Mouse (Mus musculus) limb, embryonic 14.5 days (tissue): Measurements from ENCODE around the gene Grm5. TPM values are rescaled to one million over a fixed set of nuclear protein-coding genes. Genes with fewer than 3 reads are reported as not detected.

ENCODE experiments used
- ATAC-seq: fragments of 200-750 bp; cut with Nextera tagmentation; 2 replicates; pipeline ENCODE4 v1.8.0; 2017; ENCODE audit warnings: low read depth, moderate number of reproducible peaks, moderate TSS enrichment; ENCODE audit not compliant: low FRiP score
- DNase-seq: peaks from one replicate; pipeline ENCODE4 v3.0.0-alpha.2; 2015; ENCODE audit warnings: low spot score
- H3K27ac ChIP-seq: fragments of 300-500 bp; sonication (generic); replicated peaks from 2 replicates; pipeline ENCODE4 v1.5.1; 2014; ENCODE audit warnings: low read depth, mild to moderate bottlenecking, low read length, moderate library complexity, mixed read lengths
- H3K27me3 ChIP-seq: fragments of 300-500 bp; sonication (generic); 2 replicates; pipeline ENCODE4 v1.6.1; 2014; ENCODE audit warnings: low read length, mixed read lengths; ENCODE audit not compliant: control insufficient read depth, insufficient read depth
- H3K36me3 ChIP-seq: fragments of 300-500 bp; sonication (generic); 2 replicates; pipeline ENCODE4 v1.6.1; 2014; ENCODE audit warnings: mild to moderate bottlenecking, low read length, moderate library complexity, mixed read lengths; ENCODE audit not compliant: control insufficient read depth, insufficient read depth
- H3K4me1 ChIP-seq: fragments of 300-500 bp; sonication (generic); 2 replicates; pipeline ENCODE4 v1.6.1; 2014; ENCODE audit warnings: antibody characterized with exemption, low read length, mixed read lengths; ENCODE audit not compliant: control insufficient read depth, insufficient read depth
- H3K4me2 ChIP-seq: fragments of 300-500 bp; sonication (generic); replicated peaks from 2 replicates; pipeline ENCODE4 v1.6.1; 2014; ENCODE audit warnings: low read depth, mild to moderate bottlenecking, low read length, moderate library complexity; ENCODE audit not compliant: severe bottlenecking
- H3K4me3 ChIP-seq: fragments of 300-500 bp; sonication (generic); replicated peaks from 2 replicates; pipeline ENCODE4 v1.5.1; 2014; ENCODE audit warnings: low read length
- H3K9ac ChIP-seq: fragments of 300-500 bp; sonication (generic); 2 replicates; pipeline ENCODE4 v1.6.1; 2014; ENCODE audit warnings: mild to moderate bottlenecking, low read depth, low read length, moderate library complexity; ENCODE audit not compliant: severe bottlenecking
- H3K9me3 ChIP-seq: fragments of 300-500 bp; sonication (generic); 2 replicates; pipeline ENCODE4 v1.6.1; 2016; ENCODE audit warnings: low read length; ENCODE audit not compliant: control insufficient read depth
- POLR2A ChIP-seq: fragments of 200-500 bp; IDR thresholded peaks from 2 replicates; pipeline ENCODE4 v1.8.0; 2012; ENCODE audit warnings: inconsistent platforms, mild to moderate bottlenecking, moderate library complexity, borderline replicate concordance; ENCODE audit not compliant: insufficient read depth, insufficient read length; ENCODE audit errors: extremely low read depth
- WGBS: fragments of 180-500 bp; shearing (Covaris S2); extraction: QIAGEN DNeasy Blood & Tissue Kit; methylation state at CpG from one replicate; pipeline ENCODE4 v1.1.7; 2014; 5-methylcytosine and 5-hydroxymethylcytosine counted together
- polyA plus RNA-seq, 2 experiments: library from polyadenylated mRNA; depleted of rRNA in 1 of 2; stranded (reverse) in 1 of 2; unstranded in 1 of 2; fragments of >200 nt; fragmentation: Nextera tagmentation in 1 of 2; extraction: Ambion mirVana in 1 of 2; gene quantifications; 2 replicates each; pipeline versions ENCODE4 v1.2.1 to v1.2.3; 2012 to 2014

Grm5 gene
- polyA plus RNA-seq, 2 experiments: 0.01 TPM; not detected in 1

- Histone ChIP-seq H3K9me3 (no peaks in the 10 kb centered on the region), H3K27me3 (peaks cover 7% of the 10 kb centered on the region), H3K9ac (no peak overlapping the region), H3K4me3 (no peak overlapping the region), H3K36me3 (no peaks in the 10 kb centered on the region), H3K27ac (no peak overlapping the region), H3K4me1 (no peaks in the 10 kb centered on the region), H3K4me2 (no peak overlapping the region)
- no peak for TF ChIP-seq POLR2A
- ATAC-seq (no peak), DNase-seq (no peak)
- 20% methylated on average over 10 of the region's 10 CpGs for WGBS
Observed at GRCm38 (mm10) chr7:87586271-87586937, 2.4 kb downstream of the Grm5 start.

- TF ChIP-seq POLR2A: no peak
- no peaks in the 10 kb centered on the region for H3K36me3 ChIP-seq
- peak; percentile 50 for DNase-seq
- H3K4me2 ChIP-seq: no peak overlapping the region
- H3K27ac ChIP-seq: no peak overlapping the region
- no peak for ATAC-seq
- no peak overlapping the region for H3K4me3 ChIP-seq
- no peaks in the 10 kb centered on the region for H3K4me1 ChIP-seq
- H3K9me3 ChIP-seq: no peaks in the 10 kb centered on the region
- peaks cover 7% of the 10 kb centered on the region for H3K27me3 ChIP-seq
- WGBS: 29% methylated on average over 1 of the region's 1 CpGs
- H3K9ac ChIP-seq: no peak overlapping the region
Observed at GRCm38 (mm10) chr7:87587976-87588375, 4.0 kb downstream of the Grm5 start.

- H3K4me3 ChIP-seq: no peak overlapping the region
- no peak for TF ChIP-seq POLR2A
- DNase-seq (no peak), ATAC-seq (no peak)
- 60% methylated on average over 2 of the region's 2 CpGs for WGBS
- H3K27me3 ChIP-seq: no peaks in the 10 kb centered on the region
- no peaks in the 10 kb centered on the region for H3K9me3 ChIP-seq
- H3K9ac ChIP-seq: no peak overlapping the region
- H3K36me3 ChIP-seq: no peaks in the 10 kb centered on the region
- no peak overlapping the region for H3K4me2 ChIP-seq
- H3K4me1 ChIP-seq: no peaks in the 10 kb centered on the region
- H3K27ac ChIP-seq: no peak overlapping the region
Observed at GRCm38 (mm10) chr7:87626251-87626650, 42.3 kb downstream of the Grm5 start.

- H3K27me3 ChIP-seq: no peaks in the 10 kb centered on the region
- WGBS: 29% methylated on average over 1 of the region's 1 CpGs
- no peak for TF ChIP-seq POLR2A
Observed at GRCm38 (mm10) chr7:87635530-87635929, 51.6 kb downstream of the Grm5 start.

GRCm38 (mm10) chr7:87650610-87651009 lies 66.6 kb downstream of the Grm5 start:
- Histone ChIP-seq H3K4me1 (no peaks in the 10 kb centered on the region), H3K9me3 (no peaks in the 10 kb centered on the region), H3K27ac (no peak overlapping the region), H3K4me3 (no peak overlapping the region), H3K4me2 (no peak overlapping the region), H3K36me3 (no peaks in the 10 kb centered on the region), H3K9ac (no peak overlapping the region), H3K27me3 (no peaks in the 10 kb centered on the region)
- DNase-seq (no peak), ATAC-seq (no peak)
- TF ChIP-seq POLR2A: no peak
- 84% methylated on average over 3 of the region's 3 CpGs for WGBS

More at GRCm38 (mm10) chr7:87635530-87635929, 51.6 kb downstream of the Grm5 start:
- H3K4me2 ChIP-seq: no peak overlapping the region
- DNase-seq (no peak), ATAC-seq (no peak)
- no peak overlapping the region for H3K9ac ChIP-seq
- H3K4me1 ChIP-seq: no peaks in the 10 kb centered on the region
- no peak overlapping the region for H3K27ac ChIP-seq
- H3K36me3 ChIP-seq: no peaks in the 10 kb centered on the region
- no peaks in the 10 kb centered on the region for H3K9me3 ChIP-seq
- no peak overlapping the region for H3K4me3 ChIP-seq

GRCm38 (mm10) chr7:87661794-87662193 lies 77.8 kb downstream of the Grm5 start:
- Histone ChIP-seq H3K27ac (no peak overlapping the region), H3K4me2 (no peak overlapping the region), H3K27me3 (no peaks in the 10 kb centered on the region), H3K9me3 (no peaks in the 10 kb centered on the region), H3K4me1 (no peaks in the 10 kb centered on the region), H3K9ac (no peak overlapping the region), H3K4me3 (no peak overlapping the region), H3K36me3 (no peaks in the 10 kb centered on the region)
- no peak for DNase-seq
- TF ChIP-seq POLR2A: no peak
- ATAC-seq: no peak
- WGBS: 50% methylated on average over 3 of the region's 3 CpGs
